Mouse (Mus musculus) spleen, adult 2 months (tissue): ENCODE measurements at regions not wholly inside any gene's neighbourhood (a gene's known extent, or its start where the extent isn't known, plus 50 kb on each side); places are given as distances from the start of the nearest gene placed in this dataset.

Source experiments
- CTCF ChIP-seq: fragments of 200-500 bp; IDR thresholded peaks from 2 replicates; pipeline ENCODE4 v1.5.1; 2011; ENCODE audit warnings: mild to moderate bottlenecking, inconsistent platforms; ENCODE audit not compliant: insufficient read depth, insufficient read length, insufficient replicate concordance; ENCODE audit errors: extremely low read depth
- POLR2A ChIP-seq: fragments of 200-500 bp; IDR thresholded peaks from 2 replicates; pipeline ENCODE4 v1.6.1; 2011; ENCODE audit warnings: low read depth, low read length, inconsistent platforms

DNA sequence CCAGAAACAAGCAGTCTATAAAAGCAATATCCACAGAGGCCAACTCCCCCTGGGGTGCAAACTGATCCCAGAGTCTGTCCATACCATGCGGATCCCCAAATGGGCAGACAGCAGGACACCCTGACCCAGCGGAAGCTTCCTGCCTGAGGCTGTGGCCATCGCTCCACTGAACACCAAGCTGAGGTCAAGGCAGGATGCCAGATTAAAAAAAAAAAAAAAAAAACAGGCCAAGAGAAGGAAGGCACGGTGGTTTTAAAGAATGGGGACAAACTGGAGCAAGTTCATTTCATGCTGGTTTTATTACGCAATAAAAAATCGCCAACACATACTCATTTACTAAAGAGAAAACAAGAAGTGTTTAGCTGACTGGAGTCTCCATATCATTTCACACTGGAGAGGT, 156.5 kb upstream of the Gmds start:
- TF ChIP-seq CTCF (no peak), POLR2A (no peak)
